Mouse (Mus musculus) urinary bladder, postnatal 4 days (tissue): ENCODE results near the gene Ifitm5.

Source experiments
- DNase-seq, 2 experiments: peaks; one replicate each; pipeline ENCODE4 v3.0.0; 2021 to 2022; ENCODE audit warnings: low spot score in 2 of 2

The Ifitm5 gene

GRCm38 (mm10) chr7:140902036-140902875, 47.8 kb downstream of the Ifitm5 start:
- DNase-seq, result no peak

- DNase-seq, result no peak
Measured at GRCm38 (mm10) chr7:140900220-140900619, 49.9 kb downstream of the Ifitm5 start, which contains the start of gene Cox8b. TSS of gene Cox8b (minus strand) at chr7:140900446.

GRCm38 (mm10) chr7:140899121-140899520, 51.0 kb downstream of the Ifitm5 start:
- no peak for DNase-seq
